Mouse (Mus musculus) heart, embryonic 16.5 days (tissue): ENCODE measurements around the gene Gfer. TPM values are rescaled to one million over a fixed set of nuclear protein-coding genes. Genes with fewer than 3 reads are reported as not detected.

ENCODE experiments used
- ATAC-seq: fragments of 200-750 bp; cut with Nextera tagmentation; replicated peaks from 2 replicates; pipeline ENCODE4 v1.8.0; 2017; ENCODE audit warnings: moderate number of reproducible peaks; ENCODE audit not compliant: insufficient read depth, low FRiP score; ENCODE audit errors: extremely low read depth
- H3K27ac ChIP-seq: fragments of 300-500 bp; sonication (generic); 2 replicates; pipeline ENCODE4 v1.5.1; 2014; ENCODE audit warnings: mild to moderate bottlenecking, low read length, control low read depth, moderate library complexity
- H3K27me3 ChIP-seq: fragments of 300-500 bp; sonication (generic); 2 replicates; pipeline ENCODE4 v1.6.1; 2014; ENCODE audit warnings: low read length, mixed read lengths; ENCODE audit not compliant: control insufficient read depth, insufficient read depth
- H3K36me3 ChIP-seq: fragments of 300-500 bp; sonication (generic); 2 replicates; pipeline ENCODE4 v1.6.1; 2014; ENCODE audit not compliant: control insufficient read depth, insufficient read depth
- H3K4me1 ChIP-seq: fragments of 300-500 bp; sonication (generic); 2 replicates; pipeline ENCODE4 v1.6.1; 2014; ENCODE audit warnings: low read length, mixed read lengths; ENCODE audit not compliant: control insufficient read depth, insufficient read depth
- H3K4me2 ChIP-seq: fragments of 300-500 bp; sonication (generic); 2 replicates; pipeline ENCODE4 v1.6.1; 2014; ENCODE audit warnings: low read depth, mild to moderate bottlenecking, control low read depth, low read length
- H3K4me3 ChIP-seq: fragments of 300-500 bp; sonication (generic); 2 replicates; pipeline ENCODE4 v1.5.1; 2014; ENCODE audit warnings: mild to moderate bottlenecking, control low read depth, low read length
- H3K9ac ChIP-seq: fragments of 300-500 bp; sonication (generic); 2 replicates; pipeline ENCODE4 v1.6.1; 2014; ENCODE audit warnings: low read length, control low read depth
- H3K9me3 ChIP-seq: fragments of 300-500 bp; sonication (generic); replicated peaks from 2 replicates; pipeline ENCODE4 v1.6.1; 2016; ENCODE audit warnings: low read length; ENCODE audit not compliant: control insufficient read depth
- WGBS: fragments of 180-500 bp; shearing (Covaris S2); extraction: QIAGEN DNeasy Blood & Tissue Kit; methylation state at CpG from one replicate; pipeline ENCODE4 v1.1.7; 2014; 5-methylcytosine and 5-hydroxymethylcytosine counted together
- polyA plus RNA-seq: library from polyadenylated mRNA; unstranded; fragments of >200 nt; fragmentation: Nextera tagmentation; extraction: Ambion mirVana; gene quantifications from 2 replicates; pipeline ENCODE4 v1.2.1, GENCODE M21; 2015

The Gfer gene
- polyA plus RNA-seq: 27.6 and 29.7 TPM in 2 replicates

GRCm38 (mm10) chr17:24696011-24696697, at the start of gene Gfer, which contains the start of gene Noxo1:
TSS of gene Gfer (minus strand) at chr17:24696156.
TSS of gene Noxo1 (plus strand) at chr17:24696234.
- Histone ChIP-seq H3K9me3 (no peaks in the 10 kb centered on the region), H3K27ac (peak within 1 kb of the TSS; percentile 79), H3K27me3 (no peaks in the 10 kb centered on the region), H3K9ac (peak within 1 kb of the TSS; percentile 82), H3K4me3 (peak within 1 kb of the TSS; percentile 71), H3K4me1 (peaks cover 8% of the 10 kb centered on the region; the same call in 1 of the 2 replicates), H3K4me2 (peak within 1 kb of the TSS; percentile 75), H3K36me3 (peaks cover 11% of the 10 kb centered on the region; the same call in 1 of the 2 replicates)
- under 1% methylated on average over 68 of the region's 76 CpGs for WGBS
- ATAC-seq: peak; percentile 93

DNA sequence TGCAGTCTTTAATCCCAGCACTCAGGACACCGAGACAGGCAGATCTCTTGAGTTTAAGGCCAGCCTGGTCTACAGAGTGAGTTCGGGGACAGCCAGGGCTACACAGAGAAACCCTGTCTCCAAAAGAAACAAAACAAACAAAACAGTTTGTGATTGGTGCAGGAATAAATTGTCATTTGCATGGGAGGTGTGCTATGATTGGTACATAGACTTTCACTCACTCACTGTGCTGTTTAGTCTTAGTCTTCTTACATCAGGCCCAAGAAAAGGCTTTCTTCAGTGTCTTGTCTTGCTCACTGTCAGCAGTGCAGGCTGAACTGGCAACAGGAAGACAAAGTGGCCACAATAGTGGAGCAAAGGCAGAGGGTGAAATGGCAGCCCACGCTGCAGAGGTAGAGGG, 48.4 kb upstream of the Gfer start:
- no peak overlapping the region for H3K4me2 ChIP-seq
- H3K36me3 ChIP-seq: peaks cover 9% of the 10 kb centered on the region; the same call in 1 of the 2 replicates
- no peak for ATAC-seq
- 64% methylated on average over 3 of the region's 3 CpGs for WGBS
- no peaks in the 10 kb centered on the region for H3K4me1 ChIP-seq
- no peaks in the 10 kb centered on the region for H3K9me3 ChIP-seq
- no peak overlapping the region for H3K9ac ChIP-seq
- H3K4me3 ChIP-seq: no peak overlapping the region
- no peak overlapping the region for H3K27ac ChIP-seq
- H3K27me3 ChIP-seq: no peaks in the 10 kb centered on the region

DNA sequence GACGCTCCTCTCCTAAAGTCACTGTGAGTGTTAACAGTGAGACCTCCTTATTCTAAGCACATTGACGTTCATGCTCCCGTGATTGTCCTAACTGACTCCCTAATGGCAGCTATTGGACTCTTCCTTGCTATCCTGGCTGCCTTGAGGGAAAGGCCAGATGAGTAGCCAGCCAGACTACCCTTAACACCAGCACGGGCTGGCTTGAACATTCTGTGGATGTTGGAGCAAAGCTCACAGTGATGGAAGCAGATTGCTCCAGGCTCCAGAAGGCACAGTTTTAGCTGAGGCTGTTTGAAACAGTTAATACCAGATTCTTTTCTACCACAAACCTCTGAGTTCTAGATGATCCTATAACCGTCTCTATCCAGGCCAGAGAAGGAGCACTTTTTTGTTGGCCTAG, 47.9 kb upstream of the Gfer start:
- Histone ChIP-seq H3K4me1 (no peaks in the 10 kb centered on the region), H3K4me2 (no peak overlapping the region), H3K9me3 (no peaks in the 10 kb centered on the region), H3K9ac (no peak overlapping the region), H3K27me3 (no peaks in the 10 kb centered on the region), H3K4me3 (no peak overlapping the region), H3K36me3 (peaks cover 9% of the 10 kb centered on the region; the same call in 1 of the 2 replicates), H3K27ac (no peak overlapping the region)
- 68% methylated on average over 5 of the region's 5 CpGs for WGBS
- no peak for ATAC-seq

- Histone ChIP-seq H3K4me1 (peaks cover 2% of the 10 kb centered on the region), H3K27me3 (no peaks in the 10 kb centered on the region), H3K4me2 (no peak overlapping the region), H3K36me3 (peaks cover 9% of the 10 kb centered on the region; the same call in 1 of the 2 replicates), H3K9me3 (no peaks in the 10 kb centered on the region), H3K4me3 (no peak overlapping the region), H3K9ac (no peak overlapping the region), H3K27ac (no peak overlapping the region)
- no peak for ATAC-seq
- 71% methylated on average over 8 of the region's 8 CpGs for WGBS
Measured at GRCm38 (mm10) chr17:24742307-24742706, 46.4 kb upstream of the Gfer start.

- Histone ChIP-seq H3K4me1 (peaks cover 11% of the 10 kb centered on the region), H3K4me3 (no peak overlapping the region), H3K9me3 (no peaks in the 10 kb centered on the region), H3K9ac (no peak overlapping the region), H3K36me3 (peaks cover 9% of the 10 kb centered on the region; the same call in 1 of the 2 replicates), H3K4me2 (no peak overlapping the region), H3K27me3 (no peaks in the 10 kb centered on the region), H3K27ac (no peak overlapping the region)
- WGBS: 82% methylated on average over 8 of the region's 8 CpGs
- ATAC-seq: no peak
Measured at GRCm38 (mm10) chr17:24739926-24740325, 44.0 kb upstream of the Gfer start.

DNA sequence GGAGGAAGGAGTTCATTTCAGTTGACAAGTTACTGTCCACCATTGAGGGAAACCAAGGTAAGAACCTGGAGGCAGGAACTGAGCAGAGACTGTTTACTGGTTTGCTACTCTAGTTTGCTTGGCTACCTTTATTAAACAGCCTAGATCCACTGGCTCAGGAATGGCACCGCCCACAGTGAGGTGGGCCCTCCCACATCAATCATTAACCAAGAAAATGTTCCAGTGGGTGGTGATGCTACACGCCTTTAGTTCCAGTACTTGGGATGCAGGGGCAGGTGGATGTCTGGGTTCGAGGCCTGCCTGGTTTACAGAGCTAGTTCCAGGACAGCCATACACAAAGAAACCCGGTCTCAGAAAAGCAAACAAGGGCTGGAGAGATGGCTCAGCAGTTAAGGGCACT, 42.3 kb upstream of the Gfer start:
- Histone ChIP-seq H3K4me1 (peaks cover 11% of the 10 kb centered on the region), H3K4me3 (no peak overlapping the region), H3K9ac (no peak overlapping the region), H3K9me3 (no peaks in the 10 kb centered on the region), H3K27me3 (no peaks in the 10 kb centered on the region), H3K27ac (no peak overlapping the region), H3K4me2 (no peak overlapping the region), H3K36me3 (peaks cover 9% of the 10 kb centered on the region; the same call in 1 of the 2 replicates)
- no peak for ATAC-seq
- 83% methylated on average over 4 of the region's 4 CpGs for WGBS

DNA sequence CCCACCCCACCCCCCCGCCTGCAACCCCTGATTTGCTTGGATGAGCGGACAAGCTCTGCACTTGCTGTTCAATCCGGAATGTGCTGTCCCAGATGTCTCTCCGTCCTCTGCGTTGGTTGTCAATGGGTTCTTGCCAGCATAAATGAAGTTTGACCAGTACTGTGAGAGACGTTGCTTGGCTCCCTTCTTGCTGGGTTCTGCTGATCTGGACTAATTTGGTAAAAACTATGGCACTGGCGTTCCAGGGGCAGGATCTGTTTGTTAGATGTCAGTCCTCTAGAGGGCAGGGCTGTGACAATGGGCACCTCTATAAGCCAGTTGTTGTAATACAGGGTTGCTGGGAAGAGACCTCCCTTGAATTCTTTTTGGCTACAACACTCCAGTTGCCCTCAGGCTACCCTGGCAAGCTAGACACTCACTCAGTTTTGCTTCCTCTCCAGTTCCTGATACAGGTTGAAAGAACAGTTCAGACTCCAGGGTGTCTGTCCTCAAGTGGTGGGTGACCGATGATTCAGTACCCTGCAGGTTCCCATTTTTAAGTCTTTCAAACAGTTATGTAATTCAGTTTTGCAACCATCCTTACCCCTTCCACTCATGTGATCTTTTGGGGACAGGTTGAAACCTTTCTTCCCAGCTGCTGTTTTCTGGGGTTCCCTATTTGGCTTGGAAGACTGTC, 41.3 kb upstream of the Gfer start:
- peak overlapping the region; percentile 82 for H3K9ac ChIP-seq
- H3K9me3 ChIP-seq: no peaks in the 10 kb centered on the region
- peak overlapping the region; percentile 84 for H3K4me3 ChIP-seq
- ATAC-seq: no peak
- H3K4me1 ChIP-seq: peaks cover 13% of the 10 kb centered on the region
- no peak overlapping the region for H3K27ac ChIP-seq
- WGBS: 20% methylated on average over 8 of the region's 8 CpGs
- H3K36me3 ChIP-seq: peaks cover 9% of the 10 kb centered on the region; the same call in 1 of the 2 replicates
- no peaks in the 10 kb centered on the region for H3K27me3 ChIP-seq
- peak overlapping the region; percentile 98 for H3K4me2 ChIP-seq

DNA sequence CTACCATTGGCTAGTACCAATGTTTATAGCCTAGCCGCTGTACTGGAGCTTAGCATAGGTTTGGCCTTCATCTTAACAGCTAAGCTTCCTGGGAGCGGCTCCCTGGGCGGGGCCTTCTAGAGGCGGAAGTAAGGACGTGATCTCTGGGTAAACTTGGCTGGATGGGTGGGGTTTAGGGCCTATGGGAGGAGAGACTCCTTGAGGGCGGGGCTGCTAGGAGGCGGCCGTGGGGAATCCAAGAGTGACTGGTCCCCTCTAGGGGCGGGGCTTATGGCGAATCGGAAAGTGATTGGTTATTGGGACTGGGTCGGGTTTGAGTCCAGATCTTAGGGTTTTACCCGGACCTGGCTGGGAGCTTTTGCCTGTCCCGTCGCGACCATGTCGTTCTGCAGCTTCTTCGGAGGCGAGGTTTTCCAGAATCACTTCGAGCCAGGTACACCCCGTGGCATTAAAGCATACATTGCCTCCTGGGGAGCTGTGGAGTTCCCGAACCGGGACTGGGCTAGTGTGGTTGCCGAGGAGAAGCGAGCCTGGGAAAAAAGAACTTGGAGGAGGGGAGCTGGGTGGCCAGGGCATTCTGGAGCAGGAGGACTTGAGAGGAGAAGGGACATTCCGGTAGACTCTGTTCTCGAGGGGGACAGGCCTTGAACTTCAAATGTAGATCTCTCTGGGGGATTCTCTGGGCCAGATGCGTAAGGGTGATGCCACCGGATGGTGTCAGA, 40.5 kb upstream of the Gfer start, which contains the start of gene Msrb1:
Gene Msrb1, plus strand, starts transcription at position 313 of the 722 bp plus-strand sequence.
- peaks cover 19% of the 10 kb centered on the region for H3K4me1 ChIP-seq
- H3K27me3 ChIP-seq: no peaks in the 10 kb centered on the region
- WGBS: 2% methylated on average over 28 of the region's 29 CpGs
- H3K4me3 ChIP-seq: peak within 1 kb of the TSS; percentile 84
- no peaks in the 10 kb centered on the region for H3K9me3 ChIP-seq
- H3K36me3 ChIP-seq: peaks cover 9% of the 10 kb centered on the region; the same call in 1 of the 2 replicates
- H3K27ac ChIP-seq: peak within 1 kb of the TSS; percentile 80
- peak within 1 kb of the TSS; percentile 82 for H3K9ac ChIP-seq
- peak; percentile 95 for ATAC-seq
- peak within 1 kb of the TSS; percentile 98 for H3K4me2 ChIP-seq
